Mouse (Mus musculus): ENCODE data around the gene Sdcbp2.

Sdcbp2 gene

GRCm38 (mm10) chr2:151571873-151572700, at the start of gene Sdcbp2:
Gene Sdcbp2, plus strand, starts transcription at chr2:151572622.
- no peak for DNase-seq (ENCODE audit: low read depth, low spot score)

DNA sequence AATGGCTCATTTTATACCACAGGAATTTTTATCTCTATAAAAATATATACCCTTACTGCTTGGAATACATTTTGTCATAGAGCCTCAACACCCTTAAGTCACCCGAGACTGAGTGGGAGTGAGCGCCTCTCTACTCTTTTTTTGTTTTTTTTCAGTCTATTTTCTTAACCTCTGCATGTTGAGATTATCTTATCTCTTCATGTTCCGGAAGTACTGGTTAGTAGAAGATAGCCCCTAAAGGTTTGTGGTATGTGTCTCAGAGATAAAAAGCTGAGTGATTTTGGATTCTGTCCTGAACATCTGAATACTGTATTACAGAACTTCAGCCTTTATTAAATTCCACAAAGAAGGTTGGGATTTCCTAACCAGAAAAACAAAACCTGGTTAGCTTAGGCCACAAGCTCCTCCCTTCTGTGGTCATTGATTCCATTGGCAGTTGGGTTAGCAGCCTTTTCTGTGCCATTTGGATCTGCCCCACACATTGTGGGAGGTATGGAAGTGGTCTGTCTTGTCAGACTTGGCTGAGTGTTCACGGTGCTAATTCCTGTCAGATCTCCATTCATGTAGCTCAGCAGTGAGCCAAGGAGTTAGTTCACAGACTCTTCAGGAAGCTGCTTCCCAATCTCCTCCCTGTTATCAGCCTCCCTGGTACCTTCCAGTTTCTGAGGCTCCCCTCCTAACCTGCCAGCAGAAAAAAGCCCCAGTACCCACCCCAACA, 47.9 kb upstream of the Sdcbp2 start:
- no peak for DNase-seq (ENCODE audit: low read depth, low spot score)

DNA sequence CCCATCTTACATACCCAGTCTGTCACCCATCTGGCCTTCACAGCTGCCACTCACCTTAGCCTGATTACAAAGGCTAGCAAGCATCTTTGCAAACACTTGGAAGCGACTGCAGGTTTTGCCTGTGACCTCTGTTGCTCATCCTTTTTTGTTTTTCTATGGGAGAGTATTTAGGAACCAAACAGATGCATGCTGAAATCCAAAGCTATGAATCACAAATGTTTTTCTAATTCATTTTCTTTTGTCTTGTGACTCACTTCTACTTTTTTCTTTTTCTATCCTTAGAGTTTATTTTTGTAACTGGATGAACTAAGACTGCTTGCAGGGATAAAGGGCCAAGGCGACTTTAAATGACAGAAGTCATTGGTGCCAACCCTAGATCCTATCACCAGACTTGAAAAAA, 46.9 kb upstream of the Sdcbp2 start:
- DNase-seq (ENCODE audit: low read depth, low spot score) = no peak

DNA sequence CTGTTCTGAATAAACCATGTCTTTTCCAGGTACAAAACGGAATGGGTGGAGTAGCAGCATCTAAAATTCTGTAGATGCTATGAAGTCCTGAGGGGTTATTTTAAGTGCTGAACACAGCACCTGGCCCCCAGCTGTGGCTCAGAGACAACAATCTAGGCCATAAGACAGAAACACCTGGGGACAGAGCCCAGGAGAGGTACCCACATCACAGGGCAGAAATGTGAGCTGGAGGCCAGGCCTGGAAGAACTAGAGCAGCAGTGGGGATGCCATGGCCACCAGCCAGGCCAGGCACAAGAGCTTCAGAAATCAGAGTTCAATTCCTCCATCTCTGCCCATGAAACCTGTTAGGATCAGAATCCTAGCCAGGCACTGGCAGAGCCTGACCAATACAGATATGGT, 44.4 kb upstream of the Sdcbp2 start:
- DNase-seq (ENCODE audit: low read depth, low spot score) = no peak

- no peak for DNase-seq (ENCODE audit: low read depth, low spot score)
Observed at GRCm38 (mm10) chr2:151529169-151529568, 43.3 kb upstream of the Sdcbp2 start.

GRCm38 (mm10) chr2:151530378-151531230, 41.8 kb upstream of the Sdcbp2 start:
- no peak for DNase-seq (ENCODE audit: low read depth, low spot score)

GRCm38 (mm10) chr2:151533632-151534031, 38.8 kb upstream of the Sdcbp2 start:
- no peak for DNase-seq (ENCODE audit: low read depth, low spot score)

- peak; percentile 27 for DNase-seq (ENCODE audit: low read depth, low spot score)
Observed at GRCm38 (mm10) chr2:151535961-151536617, 36.3 kb upstream of the Sdcbp2 start.

DNA sequence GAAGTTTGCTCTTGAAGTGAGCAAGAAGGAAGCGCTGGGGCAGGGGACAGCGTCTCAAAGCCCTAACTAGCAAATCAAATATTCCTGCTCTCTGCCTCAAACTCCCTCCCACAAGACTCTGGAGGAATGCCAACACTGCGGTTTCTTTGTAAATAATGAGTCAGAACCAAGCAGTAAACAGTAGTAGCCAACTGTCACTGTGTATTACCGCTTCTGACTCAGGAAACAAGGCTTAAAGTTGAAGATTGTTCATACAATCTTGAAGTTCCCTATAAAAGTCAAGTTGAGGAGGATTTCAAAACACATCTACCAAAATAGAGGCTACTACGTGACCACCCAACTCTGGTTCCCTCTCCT, 35.8 kb upstream of the Sdcbp2 start:
- DNase-seq (ENCODE audit: low read depth, low spot score) = no peak

DNA sequence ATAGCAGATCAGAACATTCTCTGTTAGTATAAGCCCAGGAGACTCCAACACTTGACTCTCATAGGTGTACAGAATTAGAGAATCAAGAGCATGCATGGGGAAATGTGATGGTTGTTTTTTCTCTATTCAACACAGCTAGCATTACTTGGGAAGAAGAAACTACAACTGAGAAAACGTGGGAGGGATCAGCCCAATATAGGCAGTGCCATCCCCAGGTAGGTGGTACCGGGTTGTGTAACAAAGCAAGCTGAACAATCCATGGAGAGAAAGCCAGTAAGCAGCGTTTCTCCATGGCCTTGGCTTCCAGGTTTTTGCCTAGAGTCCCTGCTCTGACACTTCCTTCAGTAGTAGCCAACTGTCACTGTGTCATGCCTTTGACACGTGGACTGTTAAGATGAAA, 33.8 kb upstream of the Sdcbp2 start:
- DNase-seq (ENCODE audit: low read depth, low spot score) = no peak

DNA sequence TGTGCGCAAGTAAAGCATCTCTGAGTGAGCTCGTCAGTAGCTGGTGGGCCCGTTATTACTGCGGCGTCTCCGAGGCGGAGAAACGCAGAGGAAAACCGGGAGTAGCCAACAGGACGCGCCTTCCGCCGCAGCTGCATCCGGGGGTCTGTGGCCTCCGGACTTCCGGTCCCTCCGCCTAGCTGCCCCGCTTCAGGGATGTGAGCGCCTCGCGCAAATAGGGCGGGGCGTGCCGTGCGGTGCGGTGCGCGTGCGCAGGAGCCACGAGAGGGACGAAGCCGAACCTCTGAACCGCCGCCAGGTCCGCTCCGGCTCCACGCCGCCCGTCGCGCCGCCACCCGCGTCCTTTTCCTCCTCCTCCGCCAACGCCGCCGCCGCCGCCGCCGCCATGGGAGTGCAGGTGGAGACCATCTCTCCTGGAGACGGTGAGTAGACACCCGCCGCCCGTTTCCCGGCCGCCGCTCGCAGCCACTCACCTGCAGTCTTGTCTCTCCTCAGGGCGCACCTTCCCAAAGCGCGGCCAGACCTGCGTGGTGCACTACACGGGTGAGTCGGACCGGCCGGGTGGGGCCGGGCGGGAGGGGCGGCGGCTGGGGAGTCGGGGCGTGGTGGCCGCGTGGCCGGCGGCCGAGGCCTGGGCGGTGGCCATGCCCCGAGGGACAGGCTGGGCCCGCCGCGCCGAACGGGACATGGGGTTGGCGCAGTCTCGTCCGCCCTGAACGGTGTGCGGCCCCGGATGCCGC, 29.9 kb upstream of the Sdcbp2 start, which contains the start of gene Fkbp1a:
Gene Fkbp1a (plus strand): TSS at position 161 of the 740 bp plus-strand sequence.
- peak; percentile 96 for DNase-seq (ENCODE audit: low read depth, low spot score)

DNA sequence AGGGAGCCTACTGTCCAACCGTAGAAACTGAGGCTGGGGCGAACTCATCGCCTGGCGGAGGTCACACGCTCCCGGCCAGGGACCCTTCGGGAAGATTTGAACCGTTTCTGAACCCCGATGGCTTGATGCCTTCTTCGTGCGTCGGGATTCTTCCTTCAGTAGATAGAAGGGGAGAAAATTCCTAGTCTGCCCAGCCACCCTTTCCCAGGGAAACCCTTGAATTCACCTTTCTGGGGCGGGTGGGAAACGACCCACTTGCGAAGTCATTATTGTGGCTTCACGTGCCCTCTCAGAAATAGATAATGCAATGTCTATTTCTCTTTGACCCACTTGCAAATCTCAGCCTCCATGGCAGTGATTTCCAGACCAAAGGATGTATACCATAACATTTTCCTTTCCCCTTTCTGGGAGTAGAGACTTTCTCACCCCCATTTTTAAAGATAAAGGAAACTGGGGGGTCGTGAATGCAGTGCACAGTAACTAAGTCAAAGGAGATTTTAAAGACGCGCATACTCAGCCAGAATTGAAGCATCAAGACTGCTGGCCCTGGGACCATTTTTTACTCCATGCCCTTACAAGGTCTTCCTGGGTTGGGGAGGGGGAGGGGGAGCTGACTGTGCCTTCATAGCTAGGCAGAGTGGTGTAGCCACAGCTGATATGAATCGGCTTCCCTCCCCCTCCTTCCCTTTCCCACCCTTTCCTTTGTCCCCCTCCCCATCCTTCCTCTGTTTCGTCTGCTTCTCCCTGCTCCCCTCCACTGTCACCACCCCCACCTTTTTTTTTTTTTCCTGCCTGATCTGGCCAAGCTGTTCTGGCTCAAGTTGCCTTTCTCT, 29.1 kb upstream of the Sdcbp2 start:
- DNase-seq (ENCODE audit: low read depth, low spot score) = peak; percentile 75

GRCm38 (mm10) chr2:151544673-151545072, 27.7 kb upstream of the Sdcbp2 start:
- no peak for DNase-seq (ENCODE audit: low read depth, low spot score)

- no peak for DNase-seq (ENCODE audit: low read depth, low spot score)
Observed at GRCm38 (mm10) chr2:151546571-151546970, 25.9 kb upstream of the Sdcbp2 start.

GRCm38 (mm10) chr2:151549615-151550121, 22.8 kb upstream of the Sdcbp2 start:
- DNase-seq (ENCODE audit: low read depth, low spot score) = no peak

- no peak for DNase-seq (ENCODE audit: low read depth, low spot score)
Observed at GRCm38 (mm10) chr2:151562930-151563921, 9.2 kb upstream of the Sdcbp2 start.

- no peak for DNase-seq (ENCODE audit: low read depth, low spot score)
Observed at GRCm38 (mm10) chr2:151564006-151564405, 8.4 kb upstream of the Sdcbp2 start.

- DNase-seq (ENCODE audit: low read depth, low spot score) = no peak
Observed at GRCm38 (mm10) chr2:151564986-151565385, 7.4 kb upstream of the Sdcbp2 start.

All from mesoderm, embryonic 11.5 days (tissue).